Mouse (Mus musculus) megakaryocyte, adult 5-6 weeks (primary cell): Measurements from ENCODE around the gene Car14. TPM values are rescaled to one million over a fixed set of nuclear protein-coding genes. Genes with fewer than 3 reads are reported as not detected.
A peak's percentile ranks its signal among the peaks of the same experiment; 100 is the strongest.
"Not testable (repeated sequence)": the region's sequence is repeated elsewhere in the genome, so short reads cannot be mapped to it uniquely, and the experiment has no call there.

ENCODE experiments used
- ATAC-seq: 2 replicates; pipeline ENCODE4 v1.8.0; 2016; ENCODE audit warnings: mild to moderate bottlenecking, inconsistent platforms; ENCODE audit not compliant: poor library complexity, severe bottlenecking
- total RNA-seq, 2 experiments: library from RNA; stranded (forward) in 1 of 2; stranded (reverse) in 1 of 2; fragments of 153-499, 151-499 nt in 1 of 2; fragments of 221-1000, 200-1000 nt in 1 of 2; gene quantifications; 2 replicates each; pipeline versions ENCODE4 v1.2.3 to v1.2.4; 2015 to 2017

The Car14 gene
- total RNA-seq, 2 experiments from 2014 or later, result not detected

- no peak for ATAC-seq
These were observed 20.6 kb upstream of the Car14 start for GRCm38 (mm10) chr3:95925087-95925486.

DNA sequence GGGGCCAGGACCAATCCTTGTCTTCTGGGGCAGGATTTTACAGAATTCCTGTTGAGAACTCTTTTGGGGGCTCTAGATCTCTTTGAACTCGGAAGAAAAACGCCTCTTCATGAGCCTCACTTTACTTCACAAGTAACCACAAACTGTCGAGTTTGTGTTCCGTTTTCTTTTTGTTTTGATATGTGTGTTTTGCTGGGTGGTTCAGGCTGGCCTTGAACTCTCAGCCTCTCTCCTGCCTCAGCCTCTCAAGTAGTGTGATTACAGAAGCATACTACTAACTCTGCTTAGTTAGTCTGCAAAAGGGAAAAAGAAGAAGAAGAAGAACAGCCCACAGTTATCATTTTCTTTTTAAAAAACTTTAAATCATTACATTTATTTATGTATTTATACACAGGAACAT is 19.7 kb upstream of the Car14 start:
- no peak for ATAC-seq

GRCm38 (mm10) chr3:95923429-95923828 is 18.9 kb upstream of the Car14 start:
- not testable (repeated sequence) for ATAC-seq

- ATAC-seq, result not testable (repeated sequence)
These were observed 16.0 kb upstream of the Car14 start for GRCm38 (mm10) chr3:95920532-95920931.

GRCm38 (mm10) chr3:95916760-95917159 is 12.3 kb upstream of the Car14 start:
- ATAC-seq, result peak; percentile 81

DNA sequence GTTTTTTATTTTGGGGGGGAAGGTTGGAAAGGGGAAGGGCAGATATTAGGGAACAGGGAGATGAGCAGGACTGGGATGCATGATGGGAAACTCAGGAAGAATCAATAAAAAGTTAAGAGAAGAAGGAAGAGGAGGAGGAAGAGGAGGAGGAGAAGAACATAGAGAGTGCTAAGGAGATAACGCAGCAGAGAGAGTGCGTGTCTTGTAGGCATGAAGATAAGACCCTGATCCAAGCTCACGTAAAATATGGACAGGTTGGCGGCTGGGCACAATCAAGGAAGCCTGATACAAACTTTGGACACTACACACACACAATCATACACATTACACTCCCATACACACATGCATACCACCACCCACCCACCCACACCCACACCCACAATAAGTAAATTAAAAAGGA is 10.2 kb upstream of the Car14 start:
- no peak for ATAC-seq

GRCm38 (mm10) chr3:95907613-95908012 is 3.1 kb upstream of the Car14 start:
- ATAC-seq, result no peak

- peak; percentile 67 for ATAC-seq
These were observed 2.4 kb upstream of the Car14 start for GRCm38 (mm10) chr3:95906860-95907259.

GRCm38 (mm10) chr3:95905940-95906492 is 1.5 kb upstream of the Car14 start:
- peak; percentile 72 for ATAC-seq

DNA sequence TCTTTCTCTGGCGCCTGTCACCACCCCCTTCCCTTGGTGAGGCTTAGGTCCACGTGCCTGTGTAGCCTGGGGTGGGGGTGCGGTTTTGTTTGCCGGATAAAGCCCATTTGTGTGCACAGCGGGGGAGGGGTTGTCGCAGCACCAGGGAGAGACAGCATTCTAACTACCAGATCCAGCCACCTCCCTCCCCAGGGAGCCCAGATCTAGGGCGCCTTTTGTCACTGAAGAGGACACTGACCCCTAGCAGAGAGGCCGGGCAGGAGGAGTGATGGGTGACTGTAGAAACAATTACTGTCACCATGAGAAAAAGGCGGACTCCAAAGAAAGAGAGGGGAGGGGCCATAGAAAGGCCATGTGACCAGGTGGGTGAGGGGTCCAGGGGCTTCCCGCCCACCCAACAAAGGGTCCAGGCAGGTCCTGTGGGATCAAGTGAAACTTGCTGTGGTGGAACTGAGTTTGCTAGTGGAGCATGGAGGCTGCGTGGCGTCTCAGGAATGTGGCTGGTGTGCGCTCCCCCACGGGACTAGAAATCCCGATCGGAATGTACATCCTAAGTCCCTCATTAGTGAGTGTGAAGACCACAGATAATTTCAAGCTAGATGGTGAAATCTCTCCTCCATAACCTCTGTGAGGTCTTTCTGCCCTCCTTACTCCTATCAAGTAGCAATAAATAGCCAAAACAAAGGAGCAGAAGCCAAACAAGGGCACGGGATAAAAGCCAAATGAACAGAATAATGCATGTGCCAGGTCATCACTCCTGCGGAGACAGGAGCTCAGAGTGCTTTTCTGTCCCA is 852 bp upstream of the Car14 start:
- no peak for ATAC-seq

DNA sequence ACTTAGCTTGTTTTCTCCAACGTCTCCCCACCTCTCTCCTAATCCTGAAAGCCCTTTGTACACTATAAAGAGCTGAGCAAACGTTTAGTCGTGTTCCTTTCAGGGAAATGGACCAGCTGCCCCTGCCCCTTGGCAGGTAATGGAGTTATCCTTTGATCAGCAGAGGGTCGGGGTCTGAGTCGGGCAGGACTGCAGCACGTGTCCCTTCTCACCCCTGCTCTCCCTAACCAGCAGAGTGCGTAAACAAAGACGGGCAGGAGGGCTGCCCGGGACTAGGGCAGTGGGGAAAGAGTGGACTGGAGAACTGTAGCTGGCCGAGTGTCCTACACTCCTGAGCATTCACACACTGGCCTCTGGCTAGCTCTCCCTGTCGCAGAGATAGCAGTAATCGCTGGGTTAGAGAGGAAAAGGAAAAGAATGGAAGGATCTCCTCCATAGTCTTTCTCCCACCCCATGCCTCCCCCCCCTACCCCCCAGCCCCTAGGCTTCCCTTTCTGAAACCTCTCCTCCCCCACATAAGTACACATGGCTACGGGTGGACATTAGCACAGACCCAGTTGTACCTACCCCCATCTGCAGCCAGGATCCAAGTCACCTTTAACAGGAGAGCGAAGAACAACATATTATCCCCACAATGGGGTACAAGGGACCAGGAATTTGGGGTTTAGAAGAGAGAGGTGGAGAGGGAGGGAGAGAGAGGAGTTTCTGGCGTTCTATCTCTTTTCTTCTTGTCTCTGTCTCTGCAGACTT is 563 bp downstream of the Car14 start:
- no peak for ATAC-seq

GRCm38 (mm10) chr3:95902643-95903042 is 1.8 kb downstream of the Car14 start:
- no peak for ATAC-seq

- ATAC-seq, result no peak
These were observed 2.2 kb downstream of the Car14 start for GRCm38 (mm10) chr3:95902373-95902625.

DNA sequence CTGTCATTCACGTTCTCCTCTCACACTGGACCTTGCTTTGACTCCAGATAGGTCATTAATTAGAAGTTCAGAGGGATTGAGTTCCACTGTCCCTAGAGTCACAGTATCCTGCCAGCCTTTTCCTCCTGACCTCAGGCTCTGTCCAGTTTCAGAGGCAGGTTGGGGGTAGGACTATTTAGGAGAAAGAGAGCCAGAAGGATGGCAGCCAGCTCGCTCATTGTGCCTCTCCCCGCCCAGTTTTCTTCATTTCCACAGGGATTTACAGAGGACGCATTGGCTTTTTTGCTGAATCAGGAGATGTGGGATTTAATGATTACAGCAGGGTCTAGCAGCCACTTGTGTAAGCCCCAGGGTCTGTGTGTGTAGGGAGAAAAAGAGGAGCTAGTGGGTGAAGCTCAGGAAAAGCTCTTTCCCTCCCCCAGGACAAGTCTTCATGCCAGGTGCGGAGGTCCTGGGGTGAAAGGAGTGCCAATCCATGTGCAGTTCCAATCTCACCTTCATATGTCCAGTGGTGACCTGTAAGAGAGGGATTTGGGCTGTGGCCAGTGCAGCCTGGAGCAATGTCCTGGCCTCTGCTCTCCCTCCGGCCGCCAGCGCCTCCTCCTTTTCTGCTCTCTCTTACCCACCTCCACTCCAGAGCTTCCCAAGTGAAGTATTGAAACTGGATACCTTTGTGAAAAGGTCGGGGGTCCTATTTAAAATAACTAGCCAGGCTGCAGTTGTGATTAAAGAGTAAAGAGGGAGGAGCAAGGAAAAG is 2.7 kb downstream of the Car14 start:
- ATAC-seq, result no peak

GRCm38 (mm10) chr3:95899800-95900524 is 4.5 kb downstream of the Car14 start:
- no peak for ATAC-seq

DNA sequence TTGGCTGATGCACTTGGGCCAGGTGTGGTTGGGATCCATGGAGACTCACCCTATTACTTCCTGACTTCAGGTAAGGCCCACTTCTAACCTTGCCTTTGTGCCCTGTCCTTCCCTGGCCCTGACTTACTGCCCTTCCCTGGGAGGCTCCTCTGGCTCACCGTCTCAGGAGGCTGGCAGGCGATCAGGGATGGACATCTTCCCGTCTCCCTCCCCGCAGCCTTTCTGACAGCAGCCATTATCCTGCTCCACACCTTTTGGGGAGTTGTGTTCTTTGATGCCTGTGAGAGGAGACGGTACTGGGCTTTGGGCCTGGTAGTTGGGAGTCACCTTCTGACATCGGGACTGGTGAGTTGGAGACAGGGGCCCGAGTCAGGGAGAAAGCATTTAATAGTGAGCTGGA is 9.0 kb downstream of the Car14 start:
- not testable (repeated sequence) for ATAC-seq

GRCm38 (mm10) chr3:95894317-95895160 is 10.0 kb downstream of the Car14 start:
- ATAC-seq, result no peak

GRCm38 (mm10) chr3:95893606-95894316 is 10.7 kb downstream of the Car14 start, which contains the start of gene Aph1a:
Gene Aph1a (plus strand): TSS chr3:95893969.
- peak; percentile 94 for ATAC-seq

DNA sequence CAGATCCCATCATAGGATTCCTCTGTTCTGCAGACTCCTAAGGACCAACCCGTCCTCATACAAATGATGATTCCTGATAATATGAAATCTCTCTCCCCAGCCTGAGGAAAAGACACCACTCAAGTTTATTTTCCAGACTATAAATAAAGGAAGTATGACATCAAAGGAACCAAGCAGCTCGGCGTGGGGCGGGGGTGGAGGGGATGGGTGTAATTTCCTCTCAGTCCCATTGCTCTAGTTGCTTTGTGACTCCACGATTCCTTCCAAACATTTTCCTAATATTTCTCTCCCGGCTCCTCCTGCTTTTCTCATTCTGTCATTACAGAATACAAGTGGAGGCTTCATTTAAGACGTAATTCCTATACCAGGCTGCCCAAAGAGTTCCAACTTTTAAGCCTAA is 11.4 kb downstream of the Car14 start:
- ATAC-seq, result no peak
